Mouse (Mus musculus): ENCODE data around the gene Polh. TPM values are rescaled to one million over a fixed set of nuclear protein-coding genes. Genes with fewer than 3 reads are reported as not detected.
A peak's percentile ranks its signal among the peaks of the same experiment; 100 is the strongest.

Gene Polh
- polyA plus RNA-seq, 1 experiment from 2014 or later: 17.1 TPM

GRCm38 (mm10) chr17:46160090-46160662 lies 42.3 kb downstream of the Polh start:
- Histone ChIP-seq H3K27me3 (no peaks in the 10 kb centered on the region), H3K4me3 (replicated peaks) (peak overlapping the region; percentile 80), H3K9me3 (replicated peaks) (no peaks in the 10 kb centered on the region), H3K4me1 (replicated peaks) (peaks cover 65% of the 10 kb centered on the region), H3K9ac (peak overlapping the region; percentile 86), H3K36me3 (replicated peaks) (peaks cover 35% of the 10 kb centered on the region), H3K27ac (replicated peaks) (peak overlapping the region; percentile 99), H3K4me2 (peak overlapping the region; percentile 78)
- WGBS (ENCODE audit: insufficient replicate concordance): under 1% methylated on average over 16 of the region's 16 CpGs
- peak; percentile 64 for ATAC-seq (ENCODE audit: insufficient read depth)

DNA sequence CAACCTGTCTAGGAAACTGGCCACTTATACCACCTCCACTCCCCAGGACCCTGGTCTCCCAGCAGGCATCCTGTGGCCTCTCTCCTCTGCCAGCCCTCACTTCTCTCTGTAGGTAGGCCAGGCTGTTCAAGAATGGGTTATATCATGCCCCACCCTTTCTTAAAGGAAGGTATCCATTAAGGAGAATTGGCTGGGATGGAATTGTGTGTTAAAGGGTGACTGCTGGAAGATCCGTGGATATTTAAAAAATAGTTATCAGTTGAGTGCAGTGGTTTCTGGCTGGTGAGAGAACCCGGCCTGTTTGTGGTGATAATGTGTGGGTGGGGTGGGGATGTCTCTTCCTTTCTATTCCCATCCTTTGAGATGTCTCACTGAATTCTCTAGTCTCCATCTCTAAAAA lies 43.2 kb downstream of the Polh start:
- H3K9ac ChIP-seq: peak overlapping the region; percentile 86
- H3K9me3 ChIP-seq (replicated peaks): no peaks in the 10 kb centered on the region
- H3K4me2 ChIP-seq: peak overlapping the region; percentile 78
- peak overlapping the region; percentile 99 for H3K27ac ChIP-seq (replicated peaks)
- 14% methylated on average over 2 of the region's 2 CpGs for WGBS (ENCODE audit: insufficient replicate concordance)
- peak; percentile 50 for ATAC-seq (ENCODE audit: insufficient read depth)
- H3K4me1 ChIP-seq (replicated peaks): peaks cover 68% of the 10 kb centered on the region
- peaks cover 26% of the 10 kb centered on the region for H3K36me3 ChIP-seq (replicated peaks)
- H3K27me3 ChIP-seq: no peaks in the 10 kb centered on the region
- H3K4me3 ChIP-seq (replicated peaks): peak overlapping the region; percentile 80

- H3K4me3 ChIP-seq (replicated peaks): peak overlapping the region; percentile 36
- WGBS (ENCODE audit: insufficient replicate concordance): 91% methylated on average over 8 of the region's 8 CpGs
- no peaks in the 10 kb centered on the region for H3K27me3 ChIP-seq
- H3K9me3 ChIP-seq (replicated peaks): no peaks in the 10 kb centered on the region
- H3K9ac ChIP-seq: peak overlapping the region; percentile 40
- peaks cover 9% of the 10 kb centered on the region; the same call in 1 of the 2 replicates for H3K36me3 ChIP-seq (replicated peaks)
- no peak for ATAC-seq (ENCODE audit: insufficient read depth)
- H3K4me1 ChIP-seq (replicated peaks): peaks cover 64% of the 10 kb centered on the region
- peak overlapping the region; percentile 94 for H3K27ac ChIP-seq (replicated peaks)
- peak overlapping the region; percentile 66 for H3K4me2 ChIP-seq
Measured at GRCm38 (mm10) chr17:46157131-46157530, 45.3 kb downstream of the Polh start.

- Histone ChIP-seq H3K4me1 (replicated peaks) (peaks cover 64% of the 10 kb centered on the region), H3K4me2 (peak overlapping the region; percentile 66), H3K9ac (peak overlapping the region; percentile 40), H3K4me3 (replicated peaks) (peak overlapping the region; percentile 36), H3K27me3 (no peaks in the 10 kb centered on the region), H3K36me3 (replicated peaks) (peaks cover 9% of the 10 kb centered on the region; the same call in 1 of the 2 replicates), H3K9me3 (replicated peaks) (no peaks in the 10 kb centered on the region), H3K27ac (replicated peaks) (peak overlapping the region; percentile 94)
- WGBS (ENCODE audit: insufficient replicate concordance): 40% methylated on average over 5 of the region's 5 CpGs
- ATAC-seq (ENCODE audit: insufficient read depth): peak; percentile 51
Measured at GRCm38 (mm10) chr17:46156680-46157079, 45.8 kb downstream of the Polh start.

DNA sequence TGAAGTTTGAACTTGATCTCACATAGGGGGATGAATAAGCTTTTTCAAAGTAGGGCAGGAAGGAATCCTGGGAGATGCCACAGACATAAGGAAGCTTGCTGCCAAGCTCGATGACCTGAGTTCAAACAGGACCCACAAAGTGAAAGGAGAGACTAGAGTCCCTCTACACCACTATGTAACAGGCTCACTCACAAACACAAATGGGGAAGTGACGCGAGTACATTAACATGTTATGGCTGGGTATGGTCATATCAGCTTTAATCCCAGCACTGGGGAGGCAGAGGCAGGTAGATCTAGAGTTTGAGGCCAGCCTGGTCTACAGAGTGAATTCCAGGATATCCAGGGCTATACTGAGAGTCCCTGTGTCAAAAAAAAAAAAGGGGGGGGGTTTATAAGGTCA lies 48.1 kb downstream of the Polh start:
- Histone ChIP-seq H3K4me1 (replicated peaks) (peaks cover 69% of the 10 kb centered on the region), H3K4me3 (replicated peaks) (no peak overlapping the region), H3K27me3 (no peaks in the 10 kb centered on the region), H3K9ac (no peak overlapping the region), H3K27ac (replicated peaks) (peak overlapping the region; percentile 86), H3K4me2 (no peak overlapping the region), H3K36me3 (replicated peaks) (peaks cover 20% of the 10 kb centered on the region), H3K9me3 (replicated peaks) (no peaks in the 10 kb centered on the region)
- no peak for ATAC-seq (ENCODE audit: insufficient read depth)
- WGBS (ENCODE audit: insufficient replicate concordance): 74% methylated on average over 3 of the region's 3 CpGs

GRCm38 (mm10) chr17:46152847-46153782 lies 49.3 kb downstream of the Polh start, which contains the start of gene Mad2l1bp:
TSS of gene Mad2l1bp (minus strand) at chr17:46153553.
- Histone ChIP-seq H3K4me2 (peak within 1 kb of the TSS; percentile 75), H3K9me3 (replicated peaks) (no peaks in the 10 kb centered on the region), H3K4me1 (replicated peaks) (peaks cover 60% of the 10 kb centered on the region), H3K4me3 (replicated peaks) (peak within 1 kb of the TSS; percentile 75), H3K27ac (replicated peaks) (peak within 1 kb of the TSS; percentile 86), H3K27me3 (no peaks in the 10 kb centered on the region), H3K36me3 (replicated peaks) (peaks cover 32% of the 10 kb centered on the region), H3K9ac (peak within 1 kb of the TSS; percentile 74)
- 4% methylated on average over 33 of the region's 33 CpGs for WGBS (ENCODE audit: insufficient replicate concordance)
- peak; percentile 81 for ATAC-seq (ENCODE audit: insufficient read depth)

DNA sequence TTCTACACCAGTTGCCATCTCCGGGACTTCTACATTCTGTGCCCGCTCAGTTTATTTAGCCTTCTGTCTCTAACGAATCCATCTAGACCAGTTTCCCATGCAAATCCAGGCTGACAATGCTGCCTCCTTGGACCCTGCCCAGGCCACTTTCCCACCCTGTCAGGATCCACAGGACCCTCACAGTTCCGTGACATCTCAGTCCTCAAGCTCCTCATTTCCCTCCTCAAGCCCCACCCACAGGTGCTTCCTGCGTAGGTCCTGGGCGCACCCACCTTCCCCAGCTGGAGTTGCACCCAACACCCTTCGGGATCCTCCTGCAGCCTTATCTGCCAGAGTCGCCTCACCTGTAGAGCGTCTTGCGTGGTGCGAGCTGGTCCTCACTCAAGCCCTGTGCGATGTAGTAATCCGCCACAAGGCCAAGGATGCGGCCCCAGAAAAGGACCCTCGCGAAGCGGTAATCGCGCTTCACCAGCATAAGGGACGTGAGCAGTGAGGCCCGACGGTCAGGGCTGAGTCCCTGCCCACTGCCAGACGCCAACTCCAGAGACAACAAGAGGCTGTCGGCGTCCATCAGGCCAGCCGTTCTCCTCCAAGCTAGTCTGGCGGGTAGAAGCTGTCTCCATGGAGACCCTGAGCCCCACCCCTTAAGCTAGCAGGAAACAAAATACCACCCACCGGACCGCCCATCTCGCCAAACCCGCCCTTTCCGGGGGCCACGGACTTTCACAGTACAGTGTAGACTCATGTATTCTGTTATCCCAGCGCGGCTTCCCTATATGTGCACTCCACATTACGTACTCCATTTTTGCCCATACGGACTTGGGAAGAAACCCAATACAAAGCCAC lies 58.6 kb downstream of the Polh start, which contains the start of gene Rsph9:
Gene Rsph9 (minus strand): TSS at position 639 of the 846 bp plus-strand sequence.
- H3K4me3 ChIP-seq (replicated peaks): peak within 1 kb of the TSS; percentile 53
- peak within 1 kb of the TSS; percentile 52 for H3K9ac ChIP-seq
- peak within 1 kb of the TSS; percentile 83 for H3K4me2 ChIP-seq
- peak within 1 kb of the TSS; percentile 45 for H3K27ac ChIP-seq (replicated peaks)
- peaks cover 38% of the 10 kb centered on the region for H3K4me1 ChIP-seq (replicated peaks)
- H3K9me3 ChIP-seq (replicated peaks): no peaks in the 10 kb centered on the region
- ATAC-seq (ENCODE audit: insufficient read depth): peak; percentile 93
- peaks cover 41% of the 10 kb centered on the region for H3K36me3 ChIP-seq (replicated peaks)
- H3K27me3 ChIP-seq: no peaks in the 10 kb centered on the region; the same call in 1 of the 2 replicates
- 7% methylated on average over 37 of the region's 37 CpGs for WGBS (ENCODE audit: insufficient replicate concordance)

DNA sequence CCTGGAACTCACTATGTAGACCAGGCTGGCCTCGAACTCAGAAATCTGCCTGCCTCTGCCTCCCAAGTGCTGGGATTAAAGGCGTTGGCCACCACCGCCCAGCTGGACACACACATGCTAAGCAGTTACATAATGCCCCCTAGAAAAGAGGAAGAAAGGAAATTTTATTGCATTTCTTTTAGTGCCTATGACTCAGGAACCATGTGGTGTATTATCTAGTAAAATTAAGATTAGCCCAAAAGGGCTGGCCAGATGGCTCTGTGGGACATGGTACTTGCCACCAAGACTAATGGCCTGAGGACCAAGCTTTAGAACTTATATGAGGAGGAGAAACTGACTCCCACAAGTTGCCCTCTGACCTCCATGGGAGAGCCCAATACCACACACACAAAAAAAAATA lies 62.6 kb downstream of the Polh start:
- no peaks in the 10 kb centered on the region for H3K9me3 ChIP-seq (replicated peaks)
- no peak overlapping the region for H3K4me3 ChIP-seq (replicated peaks)
- H3K9ac ChIP-seq: no peak overlapping the region
- no peak overlapping the region for H3K4me2 ChIP-seq
- peaks cover 26% of the 10 kb centered on the region for H3K4me1 ChIP-seq (replicated peaks)
- H3K27me3 ChIP-seq: no peaks in the 10 kb centered on the region; the same call in 1 of the 2 replicates
- ATAC-seq (ENCODE audit: insufficient read depth): no peak
- peaks cover 2% of the 10 kb centered on the region; the same call in 1 of the 2 replicates for H3K36me3 ChIP-seq (replicated peaks)
- WGBS (ENCODE audit: insufficient replicate concordance): 54% methylated on average over 3 of the region's 3 CpGs
- H3K27ac ChIP-seq (replicated peaks): no peak overlapping the region

- Histone ChIP-seq H3K9me3 (replicated peaks) (no peaks in the 10 kb centered on the region), H3K4me3 (replicated peaks) (no peak overlapping the region), H3K9ac (no peak overlapping the region), H3K27me3 (no peaks in the 10 kb centered on the region; the same call in 1 of the 2 replicates), H3K27ac (replicated peaks) (no peak overlapping the region), H3K4me1 (replicated peaks) (peaks cover 14% of the 10 kb centered on the region), H3K4me2 (0 out of 2 replicates have a peak overlapping the region, but pooled peaks have one; percentile 5), H3K36me3 (replicated peaks) (no peaks in the 10 kb centered on the region)
- WGBS (ENCODE audit: insufficient replicate concordance): 21% methylated on average over 8 of the region's 8 CpGs
- ATAC-seq (ENCODE audit: insufficient read depth): peak; percentile 33; the same call in 1 of the 2 replicates
Measured at GRCm38 (mm10) chr17:46138563-46139236, 63.7 kb downstream of the Polh start.

GRCm38 (mm10) chr17:46132862-46133261 lies 69.6 kb downstream of the Polh start:
- Histone ChIP-seq H3K4me3 (replicated peaks) (no peak overlapping the region), H3K27ac (replicated peaks) (no peak overlapping the region), H3K4me1 (replicated peaks) (peaks cover 13% of the 10 kb centered on the region; the same call in 1 of the 2 replicates), H3K27me3 (no peaks in the 10 kb centered on the region), H3K4me2 (no peak overlapping the region), H3K9ac (no peak overlapping the region), H3K9me3 (replicated peaks) (no peaks in the 10 kb centered on the region), H3K36me3 (replicated peaks) (peaks cover 18% of the 10 kb centered on the region)
- no peak for ATAC-seq (ENCODE audit: insufficient read depth)
- 35% methylated on average over 8 of the region's 8 CpGs for WGBS (ENCODE audit: insufficient replicate concordance)

Data from liver, embryonic 15.5 days (tissue).